Mouse (Mus musculus) adrenal gland, adult (tissue): ENCODE data around the gene Ripor3.
"Not testable (repeated sequence)": the region's sequence is repeated elsewhere in the genome, so short reads cannot be mapped to it uniquely, and the experiment has no call there.

ENCODE experiments used
- DNase-seq, 2 experiments: peaks; one replicate each; pipeline ENCODE4 v3.0.0; 2022 to 2023; ENCODE audit warnings: low spot score in 1 of 2; ENCODE audit not compliant: inconsistent age in 2 of 2

Gene Ripor3

DNA sequence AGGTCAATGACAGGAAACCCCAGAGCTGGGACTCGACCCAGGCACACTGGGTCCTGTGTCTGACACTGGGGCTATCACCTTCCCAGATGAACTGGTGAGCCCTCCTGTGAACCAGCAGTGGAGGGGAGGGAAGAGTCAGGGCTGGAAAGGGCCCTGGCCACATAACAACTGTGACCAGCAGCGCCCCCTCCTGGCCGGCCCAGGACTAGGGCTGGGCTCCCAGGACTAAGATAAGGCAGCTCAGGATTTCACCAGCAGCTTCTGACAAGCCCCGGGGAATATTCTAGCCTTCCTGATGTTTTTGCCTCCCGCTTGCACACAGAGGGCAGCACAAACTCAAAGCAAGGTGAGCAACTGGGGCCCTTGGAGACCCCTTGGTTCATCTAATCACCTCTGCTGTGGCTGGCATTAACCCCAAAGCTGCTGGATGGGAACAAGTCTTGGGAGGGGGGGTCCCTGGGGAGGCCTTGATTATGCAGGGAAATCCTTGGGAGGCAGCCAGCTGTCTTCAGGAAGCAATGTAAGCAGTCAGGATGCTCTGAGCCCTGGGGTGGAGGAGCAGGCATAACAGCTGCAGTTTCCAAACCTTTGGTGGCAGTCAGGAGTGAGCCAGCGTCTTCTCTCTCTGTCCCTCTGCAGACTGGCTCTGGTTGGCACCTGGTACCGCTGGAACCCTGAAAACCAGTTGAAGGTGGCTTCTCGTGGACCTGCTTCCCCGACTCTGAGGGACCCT is at the start of gene Ripor3:
TSS of gene Ripor3 (minus strand) at position 683 of the 733 bp plus-strand sequence.
- peak; percentile 77 to 91 for DNase-seq

DNA sequence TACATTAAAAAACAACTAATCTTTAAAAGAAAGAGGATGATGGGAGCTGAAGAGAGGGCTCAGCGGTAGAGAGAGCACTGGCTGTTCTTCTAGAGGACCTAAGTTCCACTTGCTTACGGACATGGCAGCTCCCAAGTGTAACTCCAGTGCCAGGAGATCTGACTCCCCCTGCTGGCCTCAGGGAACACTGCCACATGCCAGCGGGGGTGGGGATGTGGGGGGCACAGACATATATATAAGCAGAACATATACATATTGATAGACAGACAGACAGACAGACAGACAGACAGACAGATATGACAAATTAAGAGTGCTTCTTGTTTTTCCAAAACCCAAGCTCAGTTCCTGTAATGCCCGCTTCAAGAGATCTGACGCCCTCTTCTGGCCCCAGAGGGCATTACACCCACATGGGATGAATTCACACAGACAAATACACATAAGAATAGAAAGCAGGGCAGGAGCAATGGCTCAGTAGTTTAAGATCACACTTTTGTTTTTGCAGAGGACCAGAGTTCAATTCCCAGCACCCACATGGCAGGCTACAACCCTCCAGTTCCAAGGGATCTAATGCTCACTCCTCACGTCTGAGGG is 48.9 kb upstream of the Ripor3 start:
- no peak for DNase-seq

DNA sequence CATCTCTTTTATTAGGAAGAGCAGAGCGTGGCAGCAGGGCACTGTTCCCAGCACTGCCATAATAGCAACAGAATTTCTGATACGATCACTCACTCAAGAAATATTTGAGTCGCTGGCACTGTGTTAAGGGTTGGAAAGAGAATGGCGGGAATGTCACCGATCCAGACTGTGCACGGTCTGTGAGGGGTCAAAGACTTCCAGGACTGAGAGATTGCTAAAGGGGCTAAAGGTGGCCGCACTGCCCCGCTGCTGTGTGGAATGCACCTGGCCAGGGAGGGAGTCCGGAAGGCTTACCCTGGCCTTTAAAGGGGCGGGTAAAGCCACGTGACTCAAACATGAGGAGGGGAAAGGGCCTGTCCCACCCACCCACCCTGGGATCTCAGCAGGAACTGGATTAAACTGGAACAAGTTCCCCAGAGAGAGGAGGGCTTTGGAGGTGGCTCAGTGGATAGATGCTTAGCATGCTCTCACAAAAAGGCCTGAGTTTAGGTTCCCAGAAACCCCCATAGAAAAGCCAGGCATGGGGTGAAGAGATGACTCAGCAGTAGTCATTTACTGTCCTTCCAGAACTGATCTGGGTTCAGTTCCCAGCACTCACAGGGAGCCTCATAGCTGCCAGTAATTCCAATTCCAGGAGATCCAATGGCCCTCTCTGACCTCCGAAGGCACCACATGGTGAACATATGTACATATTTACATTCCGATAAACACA is 48.2 kb upstream of the Ripor3 start:
- DNase-seq: no peak

GRCm38 (mm10) chr2:168057876-168058275 is 47.5 kb upstream of the Ripor3 start:
- not testable (repeated sequence) for DNase-seq

- no peak for DNase-seq
Observed at GRCm38 (mm10) chr2:168056666-168056933, 46.2 kb upstream of the Ripor3 start.

GRCm38 (mm10) chr2:168055910-168056665 is 45.7 kb upstream of the Ripor3 start:
- no peak for DNase-seq

- DNase-seq: peak; percentile 30 to 52
Observed at GRCm38 (mm10) chr2:168054142-168054541, 43.7 kb upstream of the Ripor3 start.

GRCm38 (mm10) chr2:168052689-168053088 is 42.3 kb upstream of the Ripor3 start:
- peak; percentile 46 to 74 for DNase-seq

DNA sequence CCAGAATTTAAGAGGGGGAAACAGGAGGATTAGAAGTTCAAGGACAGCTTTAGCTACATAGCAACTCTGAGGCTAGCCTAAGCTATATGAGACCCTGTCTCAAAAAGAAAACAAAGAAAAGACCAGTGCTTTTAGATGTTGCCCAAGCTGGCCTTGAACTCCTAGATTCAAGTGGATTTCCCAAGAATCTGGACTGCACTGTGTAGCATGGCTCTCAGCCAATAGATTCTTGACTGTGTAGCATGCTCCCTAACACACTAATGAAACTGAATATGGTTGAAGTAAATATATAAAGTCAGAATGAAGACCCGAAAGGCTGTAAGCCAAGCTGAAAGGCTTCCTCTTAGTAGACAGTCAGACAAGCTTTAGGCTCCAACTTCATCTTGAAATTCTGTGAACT is 41.7 kb upstream of the Ripor3 start:
- peak in 1 of 2 experiments; percentile 64 for DNase-seq

- DNase-seq: peak; percentile 40 to 64
Observed at GRCm38 (mm10) chr2:168050000-168050942, 39.9 kb upstream of the Ripor3 start.

DNA sequence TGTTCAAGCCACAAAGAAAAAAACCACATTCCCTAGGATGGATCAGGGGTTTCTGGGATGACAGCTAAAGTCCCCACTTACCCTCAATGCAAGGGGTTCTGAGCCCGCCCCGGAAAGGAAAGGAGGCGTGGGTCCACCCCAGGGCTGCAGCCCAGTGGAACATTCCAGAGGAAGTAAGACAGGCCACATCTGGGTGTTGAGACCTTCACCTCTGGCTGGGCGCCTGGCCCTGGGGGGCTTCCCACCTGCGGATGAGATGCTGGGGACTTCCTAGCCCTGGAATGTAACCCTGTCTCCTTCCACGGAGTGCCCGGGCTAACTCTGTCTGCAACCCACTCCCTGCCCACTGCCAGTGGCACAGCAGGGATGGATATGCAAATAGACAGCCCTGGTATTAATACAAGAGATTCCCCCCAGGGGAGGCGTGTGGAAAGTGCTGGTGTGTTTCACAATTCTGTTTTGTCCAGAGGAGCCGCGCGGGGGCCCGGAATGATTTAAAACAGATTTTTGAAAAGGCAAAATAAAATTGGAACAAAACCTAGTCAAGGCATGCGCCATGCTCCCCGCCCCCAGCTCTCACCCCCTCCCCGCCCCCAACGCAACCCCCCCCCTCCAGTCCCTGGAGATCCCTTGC is 38.7 kb upstream of the Ripor3 start:
- DNase-seq: no peak

GRCm38 (mm10) chr2:168046467-168046866 is 36.0 kb upstream of the Ripor3 start:
- no peak for DNase-seq

- no peak for DNase-seq
Observed at GRCm38 (mm10) chr2:168045771-168046170, 35.4 kb upstream of the Ripor3 start.

- no peak for DNase-seq
Observed at GRCm38 (mm10) chr2:168045357-168045756, 34.9 kb upstream of the Ripor3 start.

- no peak for DNase-seq
Observed at GRCm38 (mm10) chr2:168044681-168045287, 34.4 kb upstream of the Ripor3 start.

- DNase-seq: no peak
Observed at GRCm38 (mm10) chr2:168042019-168042418, 31.6 kb upstream of the Ripor3 start.

DNA sequence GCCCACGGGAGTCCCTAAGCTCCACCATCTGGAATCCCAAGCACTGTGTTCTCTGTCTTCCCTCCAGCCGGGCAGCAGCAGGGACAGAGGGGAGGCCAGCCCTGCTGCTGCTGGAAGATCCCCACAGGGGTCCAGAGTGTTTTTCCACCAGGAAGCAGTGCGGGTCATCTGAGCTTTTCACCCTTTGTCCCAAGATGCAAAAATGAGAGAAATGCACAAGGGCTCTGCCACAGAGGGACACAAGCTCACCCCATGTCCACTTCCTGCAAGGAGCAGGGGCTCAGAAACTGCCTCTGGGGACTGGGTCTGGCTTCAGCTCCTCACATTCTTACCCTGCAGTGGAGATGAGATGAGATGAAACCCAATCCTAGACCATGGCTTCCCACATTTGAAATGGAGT is 30.3 kb upstream of the Ripor3 start:
- no peak for DNase-seq

DNA sequence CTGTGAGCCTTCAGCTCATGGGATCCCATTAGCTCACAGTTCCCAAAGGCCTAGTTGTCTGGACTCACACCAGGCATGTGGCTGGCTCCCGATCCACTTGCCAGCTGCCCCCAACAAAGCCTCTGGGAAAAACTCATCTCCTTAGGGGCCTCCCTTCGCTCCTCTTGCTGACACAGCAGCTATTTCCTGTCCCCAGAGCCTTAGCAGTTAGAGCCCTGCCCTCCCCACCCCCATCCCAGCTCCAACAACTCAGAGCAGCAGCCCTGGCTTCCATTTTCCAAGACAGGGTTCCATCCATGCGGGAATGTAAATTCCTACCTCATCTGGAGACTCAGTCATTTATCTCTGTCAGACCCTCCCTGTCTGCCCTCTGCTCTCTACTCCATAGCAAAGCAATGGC is 26.6 kb upstream of the Ripor3 start:
- DNase-seq: no peak

DNA sequence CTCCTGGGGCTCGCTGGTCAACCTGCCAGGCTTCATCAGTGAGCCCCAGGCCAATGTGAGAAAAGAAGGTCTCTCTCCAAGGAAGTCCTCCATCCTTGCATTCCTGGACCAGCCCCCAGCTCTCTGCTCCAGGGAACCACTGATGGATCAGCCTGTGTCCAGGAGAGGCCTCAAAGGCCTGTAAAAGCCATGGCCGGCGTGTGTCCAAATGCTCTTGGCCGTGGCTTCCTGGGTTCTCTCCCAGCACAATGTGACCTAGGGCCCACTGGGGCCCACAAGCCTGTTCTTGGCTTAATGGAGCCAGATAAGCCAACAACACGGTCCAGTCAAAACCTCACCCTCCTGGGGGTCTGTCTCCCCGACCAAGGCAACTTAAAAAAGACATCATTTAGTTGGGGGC is 25.5 kb upstream of the Ripor3 start:
- peak in 1 of 2 experiments; percentile 41 for DNase-seq

- DNase-seq: peak; percentile 38 to 62
Observed at GRCm38 (mm10) chr2:168033905-168034304, 23.5 kb upstream of the Ripor3 start.
